ENCODE assay signal across 13 mouse cellular contexts in the genomic region with DNA sequence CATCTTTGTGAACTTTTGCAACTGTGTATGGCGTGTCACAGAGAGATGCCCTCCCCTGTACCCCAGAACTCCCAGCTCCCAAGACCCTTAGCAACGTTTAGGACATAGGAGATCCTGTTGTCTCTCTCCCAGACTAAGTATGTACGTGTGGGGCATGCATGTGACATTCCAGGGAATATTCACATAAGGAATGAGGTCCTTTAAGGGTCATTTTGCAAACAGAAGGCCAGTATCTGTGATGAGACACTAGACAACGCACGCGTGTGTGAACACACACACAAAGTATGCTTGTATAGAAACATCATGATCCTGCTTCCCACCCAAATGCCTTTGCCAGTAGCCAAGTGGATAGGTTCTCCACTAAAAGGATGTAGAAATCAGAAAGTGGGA. TPM values are rescaled to one million over a fixed set of nuclear protein-coding genes. Genes with fewer than 3 reads are reported as not detected.
DNase-seq lines count a peak whose midpoint lies in the region; ATAC-seq lines count a peak whose summit lies in the region.
"Had no signal": no experiment of that assay in that cellular context is flagged by ENCODE, and none has a peak within 500 bp of the region (broad histone marks: within the 10 kb centered on the region; RNA-seq: fewer than 3 reads in every experiment).

No protein-coding gene starts in this region.

- no peak for DNase-seq in kidney, postnatal 14 days
- DNase-seq in embryonic facial prominence, embryonic 10.5 days (ENCODE audit: low spot score), result no peak
- no peak for DNase-seq in neural tube, embryonic 11.5 days (ENCODE audit: low spot score)
- DNase-seq in left cerebral cortex, adult 9 months (ENCODE audit: low spot score in 2 of 2), result no peak
- DNase-seq in kidney, adult 11 months, result no peak
- DNase-seq: forebrain, postnatal 0 days; gastrocnemius, postnatal 14 days; kidney, postnatal 10 days; lung, postnatal 10 days had no signal

- no peak overlapping the region for H3K9ac ChIP-seq in kidney, embryonic 14.5 days (ENCODE audit: low read depth, low read length)
- peak overlapping the region; percentile 72 for H3K9ac ChIP-seq in embryonic facial prominence, embryonic 13.5 days
- no peak overlapping the region for H3K9ac ChIP-seq in neural tube, embryonic 11.5 days (ENCODE audit: low read length)
- H3K9ac ChIP-seq: forebrain, postnatal 0 days had no signal

- peaks cover 30% of the 10 kb centered on the region for H3K4me1 ChIP-seq in kidney, embryonic 14.5 days (ENCODE audit: control insufficient read depth, insufficient read depth, low read length)
- peaks cover 76% of the 10 kb centered on the region for H3K4me1 ChIP-seq in embryonic facial prominence, embryonic 10.5 days
- peaks cover 62% of the 10 kb centered on the region for H3K4me1 ChIP-seq in embryonic facial prominence, embryonic 13.5 days
- peaks cover 4% of the 10 kb centered on the region; the same call in 1 of the 2 replicates for H3K4me1 ChIP-seq in neural tube, embryonic 11.5 days (ENCODE audit: control insufficient read depth, insufficient read depth, low read length)

- no peak overlapping the region for H3K27ac ChIP-seq in kidney, embryonic 14.5 days (ENCODE audit: low read depth, low read length)
- H3K27ac ChIP-seq in embryonic facial prominence, embryonic 10.5 days (replicated peaks), result peak overlapping the region; percentile 84
- H3K27ac ChIP-seq in embryonic facial prominence, embryonic 13.5 days, result no peak overlapping the region
- H3K27ac ChIP-seq in neural tube, embryonic 11.5 days (ENCODE audit: low read depth, low read length), result no peak overlapping the region

- H3K9me3 ChIP-seq in kidney, embryonic 14.5 days (ENCODE audit: control insufficient read depth, low read length), result no peaks in the 10 kb centered on the region
- no peaks in the 10 kb centered on the region for H3K9me3 ChIP-seq in embryonic facial prominence, embryonic 10.5 days
- no peaks in the 10 kb centered on the region for H3K9me3 ChIP-seq in embryonic facial prominence, embryonic 13.5 days
- H3K9me3 ChIP-seq in neural tube, embryonic 11.5 days (ENCODE audit: control insufficient read depth, low read length), result no peaks in the 10 kb centered on the region

- H3K4me3 ChIP-seq in kidney, embryonic 14.5 days (ENCODE audit: low read length), result peak overlapping the region; percentile 39; the same call in 1 of the 2 replicates
- peak overlapping the region; percentile 67 for H3K4me3 ChIP-seq in embryonic facial prominence, embryonic 10.5 days
- H3K4me3 ChIP-seq in embryonic facial prominence, embryonic 13.5 days, result peak overlapping the region; percentile 59
- peak overlapping the region; percentile 16; the same call in 1 of the 2 replicates for H3K4me3 ChIP-seq in neural tube, embryonic 11.5 days (ENCODE audit: low read depth, low read length)

- H3K27me3 ChIP-seq in kidney, embryonic 14.5 days (ENCODE audit: control insufficient read depth, insufficient read depth, low read length), result peaks cover 71% of the 10 kb centered on the region
- H3K27me3 ChIP-seq in embryonic facial prominence, embryonic 10.5 days (replicated peaks; ENCODE audit: low read depth, poor library complexity, severe bottlenecking), result peaks cover 99% of the 10 kb centered on the region
- peaks cover 87% of the 10 kb centered on the region for H3K27me3 ChIP-seq in embryonic facial prominence, embryonic 13.5 days
- peaks cover 80% of the 10 kb centered on the region for H3K27me3 ChIP-seq in neural tube, embryonic 11.5 days (ENCODE audit: control insufficient read depth, insufficient read depth, low read length)

- H3K4me2 ChIP-seq in kidney, embryonic 14.5 days (replicated peaks; ENCODE audit: low read depth, low read length), result no peak overlapping the region
- H3K4me2 ChIP-seq in embryonic facial prominence, embryonic 13.5 days, result peak overlapping the region; percentile 75
- no peak overlapping the region for H3K4me2 ChIP-seq in neural tube, embryonic 11.5 days (ENCODE audit: low read depth)

- no peaks in the 10 kb centered on the region for H3K36me3 ChIP-seq in kidney, embryonic 14.5 days (ENCODE audit: control insufficient read depth, insufficient read depth, low read length)
- peaks cover 19% of the 10 kb centered on the region for H3K36me3 ChIP-seq in embryonic facial prominence, embryonic 10.5 days (replicated peaks)
- H3K36me3 ChIP-seq in embryonic facial prominence, embryonic 13.5 days, result peaks cover 8% of the 10 kb centered on the region; the same call in 1 of the 2 replicates
- no peaks in the 10 kb centered on the region for H3K36me3 ChIP-seq in neural tube, embryonic 11.5 days (ENCODE audit: control insufficient read depth, insufficient read depth, low read length)

- ATAC-seq in kidney, embryonic 14.5 days (ENCODE audit: low FRiP score, low TSS enrichment), result no peak
- no peak for ATAC-seq in embryonic facial prominence, embryonic 13.5 days (ENCODE audit: insufficient number of reproducible peaks, insufficient read depth, low FRiP score, low TSS enrichment, low read depth)
- ATAC-seq in neural tube, embryonic 11.5 days (ENCODE audit: insufficient read depth, low FRiP score, low TSS enrichment), result no peak
- ATAC-seq: forebrain, postnatal 0 days had no signal

- 45% methylated on average over 6 of the region's 6 CpGs for WGBS in kidney, embryonic 14.5 days
- 20% methylated on average over 6 of the region's 6 CpGs for WGBS in embryonic facial prominence, embryonic 10.5 days
- 34% methylated on average over 6 of the region's 6 CpGs for WGBS in embryonic facial prominence, embryonic 13.5 days
- 21% methylated on average over 6 of the region's 6 CpGs for WGBS in neural tube, embryonic 11.5 days

RNA-seq across cellular contexts. Expression of a gene that starts 2.2 kb away (rescaled TPM):
- polyA plus RNA-seq in kidney, embryonic 14.5 days (2014; fragmentation: Nextera tagmentation; extraction: Ambion mirVana), result 0.71 and 1.2 TPM in 2 replicates
- polyA plus RNA-seq in embryonic facial prominence, embryonic 10.5 days (2016; fragmentation: Nextera tagmentation; extraction: Ambion mirVana), result 29.8 and 31.3 TPM in 2 replicates
- polyA plus RNA-seq in embryonic facial prominence, embryonic 13.5 days (2015; fragmentation: Nextera tagmentation; extraction: Ambion mirVana), result 21.5 and 30.8 TPM in 2 replicates
- polyA plus RNA-seq in neural tube, embryonic 11.5 days (2014; fragmentation: Nextera tagmentation; extraction: Ambion mirVana), result 1.8 and 2.2 TPM in 2 replicates
- polyA plus RNA-seq: forebrain, postnatal 0 days; heart, postnatal 0 days; liver, adult 2 months had no signal

RNA-seq across cellular contexts. Expression of a gene that starts 24.0 kb away (rescaled TPM):
- not detected in 2 replicates for polyA plus RNA-seq in kidney, embryonic 14.5 days (2014; fragmentation: Nextera tagmentation; extraction: Ambion mirVana)
- polyA plus RNA-seq in embryonic facial prominence, embryonic 10.5 days (2016; fragmentation: Nextera tagmentation; extraction: Ambion mirVana), result 3.6 and 4.3 TPM in 2 replicates
- 3.0 and 3.8 TPM in 2 replicates for polyA plus RNA-seq in embryonic facial prominence, embryonic 13.5 days (2015; fragmentation: Nextera tagmentation; extraction: Ambion mirVana)
- polyA plus RNA-seq in neural tube, embryonic 11.5 days (2014; fragmentation: Nextera tagmentation; extraction: Ambion mirVana), result 0.11 TPM in 1 of 2 replicates, not detected in the other

RNA-seq across cellular contexts. Expression of a gene that starts 45.5 kb away (rescaled TPM):
- 13.9 and 20.9 TPM in 2 replicates for polyA plus RNA-seq in kidney, embryonic 14.5 days (2014; fragmentation: Nextera tagmentation; extraction: Ambion mirVana)
- polyA plus RNA-seq in embryonic facial prominence, embryonic 10.5 days (2016; fragmentation: Nextera tagmentation; extraction: Ambion mirVana), result 11.5 and 12.2 TPM in 2 replicates
- 7.0 and 9.2 TPM in 2 replicates for polyA plus RNA-seq in embryonic facial prominence, embryonic 13.5 days (2015; fragmentation: Nextera tagmentation; extraction: Ambion mirVana)
- polyA plus RNA-seq in neural tube, embryonic 11.5 days (2014; fragmentation: Nextera tagmentation; extraction: Ambion mirVana), result 4.9 and 5.2 TPM in 2 replicates

Comparison
In these comparisons a context has a peak if more than half of its experiments do, and no peak if none do; other contexts are left out.
1. H3K4me3 ChIP-seq: peak in every context shown above with its lines; median percentile 67 in embryonic facial prominence, embryonic 10.5 days; 59 in embryonic facial prominence, embryonic 13.5 days; 39 in kidney, embryonic 14.5 days; 16 in neural tube, embryonic 11.5 days.